ENCODE assay signal across 10 mouse cellular contexts in genomic region chr13:57521152-57521551, GRCm38 (mm10).
A peak's percentile ranks its signal among the peaks of the same experiment; 100 is the strongest.
DNase-seq lines count a peak whose midpoint lies in the region; ATAC-seq and TF ChIP-seq lines count a peak whose summit lies in the region.
"Had no signal": no experiment of that assay in that cellular context is flagged by ENCODE, and none has a peak within 500 bp of the region (broad histone marks: within the 10 kb centered on the region; RNA-seq: fewer than 3 reads in every experiment).

No protein-coding gene starts in this region.

- TF ChIP-seq POLR2A in testis, adult 2 months (IDR thresholded peaks at IDR 0.05; ENCODE audit: control insufficient read depth, low read depth, low read length) = no peak

- 0 out of 2 replicates have a peak, but pooled peaks cover 2% of the 10 kb centered on the region for H3K27me3 ChIP-seq in heart, embryonic 16.5 days (ENCODE audit: control insufficient read depth, insufficient read depth, low read length)
- H3K27me3 ChIP-seq in heart, embryonic 10.5 days (ENCODE audit: insufficient read depth, poor library complexity, severe bottlenecking) = no peaks in the 10 kb centered on the region
- no peaks in the 10 kb centered on the region for H3K27me3 ChIP-seq in testis, adult 2 months (ENCODE audit: control insufficient read depth, insufficient read depth, low read length)
- H3K27me3 ChIP-seq in hindbrain, embryonic 14.5 days (ENCODE audit: control insufficient read depth, insufficient read depth, low read length) = no peaks in the 10 kb centered on the region
- H3K27me3 ChIP-seq: lung, embryonic 15.5 days; stomach, embryonic 15.5 days had no signal

- H3K9me3 ChIP-seq in heart, embryonic 16.5 days (replicated peaks; ENCODE audit: control insufficient read depth, low read length) = no peaks in the 10 kb centered on the region
- no peaks in the 10 kb centered on the region for H3K9me3 ChIP-seq in heart, embryonic 10.5 days
- H3K9me3 ChIP-seq in hindbrain, embryonic 14.5 days (ENCODE audit: control insufficient read depth, low read length) = no peaks in the 10 kb centered on the region; the same call in 1 of the 2 replicates
- H3K9me3 ChIP-seq: lung, embryonic 15.5 days; stomach, embryonic 15.5 days had no signal

- H3K27ac ChIP-seq in heart, embryonic 16.5 days (ENCODE audit: low read length) = no peak overlapping the region
- no peak overlapping the region for H3K27ac ChIP-seq in heart, embryonic 10.5 days
- no peak overlapping the region for H3K27ac ChIP-seq in testis, adult 2 months (ENCODE audit: control insufficient read depth, insufficient read depth, low read depth, low read length)
- no peak overlapping the region for H3K27ac ChIP-seq in hindbrain, embryonic 14.5 days
- H3K27ac ChIP-seq: lung, embryonic 15.5 days; stomach, embryonic 15.5 days had no signal

- TF ChIP-seq CTCF in testis, adult 2 months (IDR thresholded peaks at IDR 0.05; ENCODE audit: control insufficient read depth, insufficient read depth, insufficient replicate concordance, low read depth, low read length) = peak; percentile 42; the same call in 1 of the 2 replicates

- peak; percentile 63; the same call in 1 of the 2 replicates for ATAC-seq in heart, embryonic 16.5 days (replicated peaks; ENCODE audit: extremely low read depth, insufficient read depth, low FRiP score)
- ATAC-seq in hindbrain, embryonic 14.5 days (ENCODE audit: low FRiP score) = no peak
- no peak for ATAC-seq in frontal cortex, adult (ENCODE audit: low TSS enrichment)

- H3K9ac ChIP-seq in heart, embryonic 16.5 days (ENCODE audit: low read length) = no peak overlapping the region
- no peak overlapping the region for H3K9ac ChIP-seq in hindbrain, embryonic 14.5 days
- H3K9ac ChIP-seq: lung, embryonic 15.5 days; stomach, embryonic 15.5 days had no signal

- DNase-seq in heart, embryonic 10.5 days (ENCODE audit: low spot score) = no peak
- no peak for DNase-seq in testis, postnatal 14 days (ENCODE audit: low spot score)
- peak; percentile 69 for DNase-seq in hindbrain, embryonic 14.5 days (ENCODE audit: low spot score)
- DNase-seq in retina, postnatal 1 day = peak; percentile 72
- DNase-seq in ovary, postnatal 10 days (ENCODE audit: low spot score) = no peak

- 6% methylated on average over 3 of the region's 3 CpGs for WGBS in heart, embryonic 16.5 days
- 9% methylated on average over 3 of the region's 3 CpGs for WGBS in heart, embryonic 10.5 days
- 15% methylated on average over 3 of the region's 3 CpGs for WGBS in hindbrain, embryonic 14.5 days

- H3K4me2 ChIP-seq in heart, embryonic 16.5 days (ENCODE audit: low read depth, low read length) = no peak overlapping the region
- H3K4me2 ChIP-seq in hindbrain, embryonic 14.5 days (replicated peaks) = no peak overlapping the region
- H3K4me2 ChIP-seq: lung, embryonic 15.5 days; stomach, embryonic 15.5 days had no signal

- H3K4me3 ChIP-seq in heart, embryonic 16.5 days (ENCODE audit: low read length) = no peak overlapping the region
- no peak overlapping the region for H3K4me3 ChIP-seq in heart, embryonic 10.5 days
- H3K4me3 ChIP-seq in testis, adult 2 months (ENCODE audit: control insufficient read depth, low read depth, low read length) = no peak overlapping the region
- no peak overlapping the region for H3K4me3 ChIP-seq in hindbrain, embryonic 14.5 days (replicated peaks; ENCODE audit: low read length)
- H3K4me3 ChIP-seq: lung, embryonic 15.5 days; stomach, embryonic 15.5 days had no signal

- peaks cover 11% of the 10 kb centered on the region for H3K4me1 ChIP-seq in heart, embryonic 16.5 days (ENCODE audit: control insufficient read depth, insufficient read depth, low read length)
- H3K4me1 ChIP-seq in heart, embryonic 10.5 days = peaks cover 8% of the 10 kb centered on the region; the same call in 1 of the 2 replicates
- H3K4me1 ChIP-seq in testis, adult 2 months (ENCODE audit: control insufficient read depth, insufficient read depth, low read length) = no peaks in the 10 kb centered on the region
- peaks cover 9% of the 10 kb centered on the region; the same call in 1 of the 2 replicates for H3K4me1 ChIP-seq in hindbrain, embryonic 14.5 days (replicated peaks; ENCODE audit: control insufficient read depth, insufficient read depth, low read length)
- H3K4me1 ChIP-seq: lung, embryonic 15.5 days; stomach, embryonic 15.5 days had no signal

- no peaks in the 10 kb centered on the region for H3K36me3 ChIP-seq in heart, embryonic 16.5 days (ENCODE audit: control insufficient read depth, insufficient read depth)
- no peaks in the 10 kb centered on the region for H3K36me3 ChIP-seq in heart, embryonic 10.5 days
- no peaks in the 10 kb centered on the region for H3K36me3 ChIP-seq in testis, adult 2 months (ENCODE audit: control insufficient read depth, insufficient read depth, low read length)
- H3K36me3 ChIP-seq in hindbrain, embryonic 14.5 days (replicated peaks; ENCODE audit: control insufficient read depth, insufficient read depth) = no peaks in the 10 kb centered on the region
- H3K36me3 ChIP-seq: lung, embryonic 15.5 days; stomach, embryonic 15.5 days had no signal

Comparison
In these comparisons a context has a peak if more than half of its experiments do, and no peak if none do; other contexts are left out.
1. DNase-seq: peak in hindbrain, embryonic 14.5 days (single experiment) and retina, postnatal 1 day (single experiment); none in heart, embryonic 10.5 days (single experiment), testis, postnatal 14 days (single experiment) and ovary, postnatal 10 days (single experiment).